Mouse (Mus musculus) neutrophil, adult 59 days (primary cell): ENCODE data around the gene 9930104L06Rik. TPM values are rescaled to one million over a fixed set of nuclear protein-coding genes. Genes with fewer than 3 reads are reported as not detected.

Experiments
- total RNA-seq, 2 experiments: library from RNA; stranded (reverse); gene quantifications; 1 replicate in 1 of 2; 2 replicates in 1 of 2; pipeline ENCODE4 v1.2.4; 2023

Gene 9930104L06Rik
- 10 to 100 TPM in 1 of 2 experiments, 1 to 10 TPM in 1; 9.5 to 12.9 TPM for total RNA-seq

GRCm38 (mm10) chr4:124936613-124937471, at the start of gene 9930104L06Rik:
9930104L06Rik (plus strand) TSS chr4:124937048.

GRCm38 (mm10) chr4:124939211-124939610, 2.4 kb downstream of the 9930104L06Rik start, which contains the start of gene Cdca8:
Cdca8 (minus strand) TSS chr4:124939311.

GRCm38 (mm10) chr4:124985671-124986602, 49.1 kb downstream of the 9930104L06Rik start, which contains the start of gene Rspo1:
Rspo1 (plus strand) TSS chr4:124986430.

Other genes starting within 250 kb of the 9930104L06Rik start
- 10 to 100 TPM; 11.2 to 16.5 TPM for gene Utp11, start 243.4 kb upstream of the 9930104L06Rik start, total RNA-seq
- gene Fhl3, start 236.3 kb upstream of the 9930104L06Rik start, total RNA-seq: 10 to 100 TPM; 30.7 to 32.9 TPM
- gene Sf3a3, start 222.3 kb upstream of the 9930104L06Rik start, total RNA-seq: 10 to 100 TPM; 27.1 to 33.8 TPM
- gene Inpp5b, start 195.2 kb upstream of the 9930104L06Rik start, total RNA-seq: 10 to 100 TPM; 55.9 to 68.3 TPM
- gene Mtf1, start 134.9 kb upstream of the 9930104L06Rik start, total RNA-seq: 10 to 100 TPM; 51.5 to 53.4 TPM
- gene Yrdc, start 86.4 kb upstream of the 9930104L06Rik start, total RNA-seq: 10 to 100 TPM; 49.0 to 57.3 TPM
- 10 to 100 TPM in 1 of 2 experiments, 1 to 10 TPM in 1; 9.9 to 10.7 TPM for gene 1110065P20Rik, start 85.9 kb upstream of the 9930104L06Rik start, total RNA-seq
- gene Maneal, start 74.9 kb upstream of the 9930104L06Rik start, total RNA-seq: under 1 TPM in 1 of 2 experiments, not detected in 1; 0.18 TPM
- gene Epha10, start 56.1 kb upstream of the 9930104L06Rik start, total RNA-seq: not detected
- gene Cdca8, start 2.3 kb downstream of the 9930104L06Rik start, total RNA-seq: 10 to 100 TPM; 62.1 to 65.9 TPM
- 1 to 10 TPM; 2.1 to 2.6 TPM for gene Rspo1, start 49.4 kb downstream of the 9930104L06Rik start, total RNA-seq
- gene Gnl2, start 79.5 kb downstream of the 9930104L06Rik start, total RNA-seq: 10 to 100 TPM; 50.5 to 68.9 TPM
- not detected for gene Dnali1, start 128.7 kb downstream of the 9930104L06Rik start, total RNA-seq
- 10 to 100 TPM; 31.7 to 32.7 TPM for gene Snip1, start 129.6 kb downstream of the 9930104L06Rik start, total RNA-seq
- gene Meaf6, start 148.1 kb downstream of the 9930104L06Rik start, total RNA-seq: 10 to 100 TPM; 19.1 to 28.1 TPM
- 100 to 1,000 TPM; 134 to 145 TPM for gene Zc3h12a, start 190.8 kb downstream of the 9930104L06Rik start, total RNA-seq